Mouse (Mus musculus): ENCODE results near the gene Fthl17b.

DNA sequence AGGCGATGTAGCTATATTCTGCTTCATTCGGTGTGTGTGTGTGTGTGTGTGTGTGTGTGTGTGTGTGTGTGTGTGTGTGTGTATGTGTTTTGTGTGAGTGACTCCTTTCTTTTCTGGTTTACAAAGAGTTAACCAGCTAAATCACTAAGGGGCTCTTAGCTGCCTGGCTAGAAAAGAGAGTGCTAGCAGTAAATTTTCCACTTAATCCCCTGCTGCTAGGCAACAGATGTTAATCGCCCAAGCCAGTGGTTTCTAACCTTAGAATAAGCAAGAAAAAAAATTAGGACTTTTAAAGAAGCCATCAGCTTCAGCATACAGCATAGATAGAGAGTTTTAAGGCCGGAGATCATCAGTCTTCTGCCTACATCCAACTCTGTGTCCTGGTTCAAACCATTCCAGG lies 35.5 kb downstream of the Fthl17b start:
- no peak for TF ChIP-seq CTCF (IDR thresholded peaks at IDR 0.05; ENCODE audit: borderline replicate concordance, extremely low read depth, insufficient read depth, insufficient read length)
- TF ChIP-seq POLR2A (IDR thresholded peaks at IDR 0.05; ENCODE audit: borderline replicate concordance, extremely low read depth, insufficient read depth, insufficient read length, poor library complexity, severe bottlenecking) = no peak

Measured in brain, embryonic 14.5 days (tissue).